In the genomic region with DNA sequence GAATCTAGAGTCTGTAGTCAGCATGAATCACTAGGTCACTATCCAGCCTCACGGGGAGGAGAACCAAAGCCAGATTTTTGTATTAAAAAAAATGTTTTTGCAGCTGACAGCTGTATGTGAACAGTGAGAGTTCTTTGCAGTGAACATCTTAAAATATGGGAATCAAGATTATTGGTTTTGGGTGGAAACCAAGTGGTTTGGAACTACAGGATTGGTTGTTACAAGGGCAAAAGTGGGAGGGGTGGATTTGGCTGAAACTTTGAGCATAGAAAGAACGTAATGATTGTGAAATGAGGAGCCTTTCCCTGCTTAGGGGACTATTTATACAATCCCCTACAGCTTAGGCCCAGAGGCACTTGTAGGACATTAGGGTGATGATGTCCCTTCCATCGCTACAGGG, we compare ENCODE assay signal across 23 mouse cellular contexts.
A peak's percentile ranks its signal among the peaks of the same experiment; 100 is the strongest.
DNase-seq lines count a peak whose midpoint lies in the region; ATAC-seq and TF ChIP-seq lines count a peak whose summit lies in the region.
"Had no signal": no experiment of that assay in that cellular context is flagged by ENCODE, and none has a peak within 500 bp of the region (broad histone marks: within the 10 kb centered on the region; RNA-seq: fewer than 3 reads in every experiment).

No protein-coding gene starts in this region.

- intact Hi-C loops in left cerebral cortex, adult 2 months (cut with DNase I) = no loop called here

- H3K4me3 ChIP-seq in embryonic facial prominence, embryonic 14.5 days (ENCODE audit: low read depth, low read length) = no peak overlapping the region
- H3K4me3 ChIP-seq in embryonic facial prominence, embryonic 10.5 days = no peak overlapping the region
- no peak overlapping the region for H3K4me3 ChIP-seq in left cerebral cortex, adult 2 months
- H3K4me3 ChIP-seq in lung, postnatal 0 days (ENCODE audit: low read depth, low read length) = no peak overlapping the region
- no peak overlapping the region for H3K4me3 ChIP-seq in lung, adult 2 months (replicated peaks; ENCODE audit: extremely low read depth, low read depth, low read length)
- H3K4me3 ChIP-seq in stomach, embryonic 16.5 days (replicated peaks; ENCODE audit: low read length) = no peak overlapping the region
- H3K4me3 ChIP-seq: erythroblast, embryonic 14.5 days; forebrain, embryonic 13.5 days; layer of hippocampus, adult 2 months; limb, embryonic 13.5 days; neural tube, embryonic 15.5 days had no signal

- DNase-seq in embryonic facial prominence, embryonic 14.5 days (ENCODE audit: low spot score) = peak; percentile 77
- DNase-seq in embryonic facial prominence, embryonic 10.5 days (ENCODE audit: low spot score) = no peak
- DNase-seq in left cerebral cortex, adult 2 months (ENCODE audit: extremely low spot score in 1 of 2, low spot score in 2 of 2) = no peak
- no peak for DNase-seq in left cerebral cortex, adult 8-10 months (ENCODE audit: low spot score in 2 of 2)
- DNase-seq in lung, postnatal 0 days (ENCODE audit: low spot score) = peak; percentile 25
- DNase-seq in lung, adult 2 months = no peak
- no peak for DNase-seq in right cerebral cortex, adult 18-20 months
- DNase-seq: adrenal gland, postnatal 36 days; cerebellum, adult 11 months; cerebellum, postnatal 10 days; kidney, postnatal 25 days; thymus, postnatal 25 days had no signal

- no peaks in the 10 kb centered on the region for H3K36me3 ChIP-seq in embryonic facial prominence, embryonic 14.5 days (ENCODE audit: control insufficient read depth, insufficient read depth, low read length)
- H3K36me3 ChIP-seq in embryonic facial prominence, embryonic 10.5 days (replicated peaks) = no peaks in the 10 kb centered on the region
- no peaks in the 10 kb centered on the region for H3K36me3 ChIP-seq in lung, postnatal 0 days (ENCODE audit: insufficient read depth, low read length)
- no peaks in the 10 kb centered on the region for H3K36me3 ChIP-seq in stomach, embryonic 16.5 days (ENCODE audit: control insufficient read depth, insufficient read depth, low read length)
- H3K36me3 ChIP-seq: limb, embryonic 13.5 days; neural tube, embryonic 15.5 days had no signal

- 41% methylated on average over 3 of the region's 3 CpGs for whole genome bisulfite sequencing in embryonic facial prominence, embryonic 14.5 days
- WGBS in embryonic facial prominence, embryonic 10.5 days = 83% methylated on average over 3 of the region's 3 CpGs
- 49% methylated on average over 3 of the region's 3 CpGs for WGBS in lung, postnatal 0 days
- WGBS in lung, adult 2 months = 56% methylated on average over 3 of the region's 3 CpGs
- 39% methylated on average over 3 of the region's 3 CpGs for WGBS in stomach, embryonic 16.5 days

- ATAC-seq in embryonic facial prominence, embryonic 14.5 days (ENCODE audit: low read depth) = 0 out of 2 replicates have a peak, but pooled peaks have one; percentile 15
- ATAC-seq in lung, postnatal 0 days = peak; percentile 19; the same call in 1 of the 2 replicates
- ATAC-seq in stomach, embryonic 16.5 days (ENCODE audit: insufficient read depth, low FRiP score) = no peak
- ATAC-seq: forebrain, embryonic 13.5 days; hindbrain, postnatal 0 days; intestine, postnatal 0 days; midbrain, embryonic 16.5 days had no signal

- TF ChIP-seq POLR2A in lung, adult 2 months (IDR thresholded peaks at IDR 0.05; ENCODE audit: borderline replicate concordance, extremely low read depth, low read depth, low read length) = no peak

- no peaks in the 10 kb centered on the region for H3K9me3 ChIP-seq in embryonic facial prominence, embryonic 14.5 days (ENCODE audit: control insufficient read depth, low read length)
- H3K9me3 ChIP-seq in embryonic facial prominence, embryonic 10.5 days = no peaks in the 10 kb centered on the region
- no peaks in the 10 kb centered on the region for H3K9me3 ChIP-seq in lung, postnatal 0 days (ENCODE audit: low read length)
- no peaks in the 10 kb centered on the region for H3K9me3 ChIP-seq in stomach, embryonic 16.5 days (replicated peaks; ENCODE audit: control insufficient read depth, low read length)
- H3K9me3 ChIP-seq: forebrain, embryonic 13.5 days; limb, embryonic 13.5 days; neural tube, embryonic 15.5 days had no signal

- 0 out of 2 replicates have a peak overlapping the region, but pooled peaks have one; percentile 15 for H3K27ac ChIP-seq in embryonic facial prominence, embryonic 14.5 days (replicated peaks; ENCODE audit: low read depth, low read length)
- H3K27ac ChIP-seq in embryonic facial prominence, embryonic 10.5 days (replicated peaks) = no peak overlapping the region
- H3K27ac ChIP-seq in left cerebral cortex, adult 2 months = peak overlapping the region; percentile 47; the same call in 1 of the 2 replicates
- H3K27ac ChIP-seq in lung, postnatal 0 days (ENCODE audit: low read length) = no peak overlapping the region
- H3K27ac ChIP-seq in stomach, embryonic 16.5 days (ENCODE audit: low read length) = peak overlapping the region; percentile 38; the same call in 1 of the 2 replicates
- H3K27ac ChIP-seq: forebrain, embryonic 13.5 days; hindbrain, postnatal 0 days; layer of hippocampus, adult 2 months; limb, embryonic 13.5 days; macrophage; neural tube, embryonic 15.5 days had no signal

- H3K9ac ChIP-seq in embryonic facial prominence, embryonic 14.5 days (ENCODE audit: low read depth, low read length) = no peak overlapping the region
- H3K9ac ChIP-seq in lung, postnatal 0 days (replicated peaks; ENCODE audit: low read depth) = no peak overlapping the region
- no peak overlapping the region for H3K9ac ChIP-seq in stomach, embryonic 16.5 days (ENCODE audit: low read length)
- H3K9ac ChIP-seq: forebrain, embryonic 13.5 days; limb, embryonic 13.5 days; neural tube, embryonic 15.5 days had no signal

- peaks cover 6% of the 10 kb centered on the region; the same call in 1 of the 2 replicates for H3K4me1 ChIP-seq in embryonic facial prominence, embryonic 14.5 days (ENCODE audit: control insufficient read depth, insufficient read depth, low read length)
- H3K4me1 ChIP-seq in embryonic facial prominence, embryonic 10.5 days = peaks cover 10% of the 10 kb centered on the region; the same call in 1 of the 2 replicates
- H3K4me1 ChIP-seq in lung, postnatal 0 days (ENCODE audit: insufficient read depth, low read depth, low read length) = no peaks in the 10 kb centered on the region; the same call in 1 of the 2 replicates
- H3K4me1 ChIP-seq in lung, adult 2 months (ENCODE audit: control insufficient read depth, insufficient read depth, low read length) = no peaks in the 10 kb centered on the region; the same call in 1 of the 2 replicates
- peaks cover 11% of the 10 kb centered on the region for H3K4me1 ChIP-seq in stomach, embryonic 16.5 days (ENCODE audit: control insufficient read depth, insufficient read depth, low read length)
- H3K4me1 ChIP-seq: forebrain, embryonic 13.5 days; neural tube, embryonic 15.5 days had no signal

- H3K4me2 ChIP-seq in embryonic facial prominence, embryonic 14.5 days (ENCODE audit: low read depth, low read length) = no peak overlapping the region
- no peak overlapping the region for H3K4me2 ChIP-seq in lung, postnatal 0 days (replicated peaks; ENCODE audit: low read depth, low read length)
- no peak overlapping the region for H3K4me2 ChIP-seq in stomach, embryonic 16.5 days (ENCODE audit: low read depth, low read length)
- H3K4me2 ChIP-seq: forebrain, embryonic 13.5 days; heart, embryonic 11.5 days; limb, embryonic 13.5 days; neural tube, embryonic 15.5 days had no signal

- no peaks in the 10 kb centered on the region for H3K27me3 ChIP-seq in embryonic facial prominence, embryonic 14.5 days (replicated peaks; ENCODE audit: control insufficient read depth, insufficient read depth, low read length)
- peaks cover 11% of the 10 kb centered on the region; the same call in 1 of the 2 replicates for H3K27me3 ChIP-seq in embryonic facial prominence, embryonic 10.5 days (replicated peaks; ENCODE audit: low read depth, poor library complexity, severe bottlenecking)
- no peaks in the 10 kb centered on the region for H3K27me3 ChIP-seq in lung, postnatal 0 days (replicated peaks; ENCODE audit: insufficient read depth, low read length)
- H3K27me3 ChIP-seq in stomach, embryonic 16.5 days (ENCODE audit: control insufficient read depth, insufficient read depth, low read length) = no peaks in the 10 kb centered on the region
- H3K27me3 ChIP-seq: forebrain, embryonic 13.5 days; limb, embryonic 13.5 days; neural tube, embryonic 15.5 days had no signal

- no peak for TF ChIP-seq EP300 in lung, postnatal 0 days (IDR thresholded peaks at IDR 0.05)

- no peak for TF ChIP-seq CTCF in left cerebral cortex, adult 2 months (IDR thresholded peaks at IDR 0.05)
- no peak for TF ChIP-seq CTCF in lung, postnatal 0 days (IDR thresholded peaks at IDR 0.05)
- no peak for TF ChIP-seq CTCF in lung, adult 2 months (IDR thresholded peaks at IDR 0.05; ENCODE audit: insufficient read depth, low read length)

Comparison
In these comparisons a context has a peak if more than half of its experiments do, and no peak if none do; other contexts are left out.
1. DNase-seq: peak in embryonic facial prominence, embryonic 14.5 days (single experiment) and lung, postnatal 0 days (single experiment); none in embryonic facial prominence, embryonic 10.5 days (single experiment), left cerebral cortex, adult 2 months (0 of 2), left cerebral cortex, adult 8-10 months (0 of 2), lung, adult 2 months (single experiment) and right cerebral cortex, adult 18-20 months (single experiment).
2. H3K27ac ChIP-seq: peak in embryonic facial prominence, embryonic 14.5 days (single experiment), left cerebral cortex, adult 2 months (single experiment) and stomach, embryonic 16.5 days (single experiment); none in embryonic facial prominence, embryonic 10.5 days (single experiment) and lung, postnatal 0 days (single experiment).